Mouse (Mus musculus) heart, embryonic 14.5 days (tissue): ENCODE results near the gene Abhd16a. TPM values are rescaled to one million over a fixed set of nuclear protein-coding genes. Genes with fewer than 3 reads are reported as not detected.

ENCODE experiments used
- ATAC-seq: fragments of 200-750 bp; cut with Nextera tagmentation; 2 replicates; pipeline ENCODE4 v1.8.0; 2017; ENCODE audit warnings: low read depth, moderate TSS enrichment; ENCODE audit not compliant: insufficient number of reproducible peaks, insufficient read depth, low FRiP score
- H3K27ac ChIP-seq, 2 experiments: fragments of 200-500 bp in 1 of 2; fragments of 300-500 bp in 1 of 2; sonication (generic) in 1 of 2; replicated peaks in 1 of 2; 2 replicates each; pipeline ENCODE4 v1.5.1; 2012 to 2014; ENCODE audit warnings: low read depth in 2 of 2, low read length in 2 of 2, control low read depth in 1 of 2, mild to moderate bottlenecking in 1 of 2, mixed read lengths in 1 of 2; ENCODE audit not compliant: control insufficient read depth in 1 of 2, insufficient read depth in 1 of 2
- H3K27me3 ChIP-seq: fragments of 300-500 bp; sonication (generic); 2 replicates; pipeline ENCODE4 v1.6.1; 2014; ENCODE audit warnings: mild to moderate bottlenecking, low read length, control low read depth; ENCODE audit not compliant: control insufficient read depth, insufficient read depth
- H3K36me3 ChIP-seq: fragments of 300-500 bp; sonication (generic); 2 replicates; pipeline ENCODE4 v1.6.1; 2014; ENCODE audit warnings: mild to moderate bottlenecking, control low read depth, low read length, mixed read lengths; ENCODE audit not compliant: control insufficient read depth, insufficient read depth
- H3K4me1 ChIP-seq, 2 experiments: fragments of 200-500 bp in 1 of 2; fragments of 300-500 bp in 1 of 2; sonication (generic) in 1 of 2; 2 replicates each; pipeline ENCODE4 v1.6.1; 2012 to 2014; ENCODE audit warnings: low read length in 2 of 2, control low read depth in 1 of 2, mixed read lengths in 1 of 2; ENCODE audit not compliant: control insufficient read depth in 2 of 2, insufficient read depth in 2 of 2
- H3K4me2 ChIP-seq: fragments of 300-500 bp; sonication (generic); 2 replicates; pipeline ENCODE4 v1.6.1; 2014; ENCODE audit warnings: mild to moderate bottlenecking, low read length
- H3K4me3 ChIP-seq, 2 experiments: fragments of 200-500 bp in 1 of 2; fragments of 300-500 bp in 1 of 2; sonication (generic) in 1 of 2; 2 replicates each; pipeline ENCODE4 v1.5.1; 2012 to 2014; ENCODE audit warnings: low read length in 2 of 2, mild to moderate bottlenecking in 2 of 2, control low read depth in 1 of 2, low read depth in 1 of 2, moderate library complexity in 1 of 2; ENCODE audit not compliant: control insufficient read depth in 1 of 2, insufficient read depth in 1 of 2
- H3K9ac ChIP-seq: fragments of 300-500 bp; sonication (generic); 2 replicates; pipeline ENCODE4 v1.6.1; 2014; ENCODE audit warnings: mild to moderate bottlenecking, low read length
- H3K9me3 ChIP-seq: fragments of 300-500 bp; sonication (generic); 2 replicates; pipeline ENCODE4 v1.6.1; 2016; ENCODE audit warnings: low read length, control low read depth; ENCODE audit not compliant: control insufficient read depth
- whole genome bisulfite sequencing: fragments of 180-500 bp; shearing (Covaris S2); extraction: QIAGEN DNeasy Blood & Tissue Kit; methylation state at CpG from one replicate; pipeline ENCODE4 v1.1.7; 2014; 5-methylcytosine and 5-hydroxymethylcytosine counted together
- polyA plus RNA-seq: library from polyadenylated mRNA; unstranded; fragments of >200 nt; fragmentation: Nextera tagmentation; extraction: Ambion mirVana; gene quantifications from 2 replicates; pipeline ENCODE4 v1.2.1, GENCODE M21; 2014

Gene Abhd16a
- polyA plus RNA-seq, 1 experiment from 2014 or later, result 64.5 TPM

- Histone ChIP-seq H3K27ac (no peak overlapping the region), H3K9me3 (0 out of 2 replicates have a peak, but pooled peaks cover 2% of the 10 kb centered on the region)
- 74% methylated on average over 5 of the region's 5 CpGs for WGBS
Observed at GRCm38 (mm10) chr17:35147922-35148639, 59.0 kb downstream of the Abhd16a start.

GRCm38 (mm10) chr17:35152121-35152520 is 63.1 kb downstream of the Abhd16a start:
- WGBS, result 98% methylated on average over 4 of the region's 4 CpGs
- no peak overlapping the region for H3K27ac ChIP-seq
- H3K9me3 ChIP-seq, result no peaks in the 10 kb centered on the region
- no peak for ATAC-seq
- peaks cover 99% of the 10 kb centered on the region for H3K36me3 ChIP-seq
- H3K27me3 ChIP-seq, result no peaks in the 10 kb centered on the region
- no peaks in the 10 kb centered on the region for H3K4me1 ChIP-seq
- H3K9ac ChIP-seq, result no peak overlapping the region
- no peak overlapping the region for H3K4me3 ChIP-seq
- no peak overlapping the region for H3K4me2 ChIP-seq

More at GRCm38 (mm10) chr17:35147922-35148639, 59.0 kb downstream of the Abhd16a start:
- peaks cover 99% of the 10 kb centered on the region for H3K36me3 ChIP-seq
- H3K4me2 ChIP-seq, result no peak overlapping the region
- no peak overlapping the region for H3K9ac ChIP-seq
- H3K4me1 ChIP-seq, result no peaks in the 10 kb centered on the region
- no peaks in the 10 kb centered on the region for H3K27me3 ChIP-seq
- no peak overlapping the region for H3K4me3 ChIP-seq
- no peak for ATAC-seq

Other genes starting within 250 kb of the Abhd16a start
- gene Skiv2l, start 239.1 kb upstream of the Abhd16a start, polyA plus RNA-seq, result 22.4 and 23.0 TPM in 2 replicates
- 65.7 and 65.8 TPM in 2 replicates for gene Nelfe, start 238.9 kb upstream of the Abhd16a start, polyA plus RNA-seq
- 1.2 and 2.7 TPM in 2 replicates for gene Cfb, start 226.7 kb upstream of the Abhd16a start, polyA plus RNA-seq
- gene Zbtb12, start 209.8 kb upstream of the Abhd16a start, polyA plus RNA-seq, result 0.38 and 0.53 TPM in 2 replicates
- not detected in 2 replicates for gene Gm20547, start 207.2 kb upstream of the Abhd16a start, polyA plus RNA-seq
- 1.0 and 1.2 TPM in 2 replicates for gene C2, start 191.0 kb upstream of the Abhd16a start, polyA plus RNA-seq
- 31.4 and 35.2 TPM in 2 replicates for gene Ehmt2, start 190.8 kb upstream of the Abhd16a start, polyA plus RNA-seq
- gene Slc44a4, start 174.8 kb upstream of the Abhd16a start, polyA plus RNA-seq, result not detected in 2 replicates
- gene Neu1, start 158.0 kb upstream of the Abhd16a start, polyA plus RNA-seq, result 13.7 and 14.6 TPM in 2 replicates
- gene Hspa1b, start 130.0 kb upstream of the Abhd16a start, polyA plus RNA-seq, result 0.09 and 0.19 TPM in 2 replicates
- gene Gm20481, start 119.4 kb upstream of the Abhd16a start, polyA plus RNA-seq, result 0.55 TPM in 1 of 2 replicates, not detected in the other
- gene Hspa1a, start 117.1 kb upstream of the Abhd16a start, polyA plus RNA-seq, result 2.3 and 2.9 TPM in 2 replicates
- 2.2 and 2.7 TPM in 2 replicates for gene Hspa1l, start 116.6 kb upstream of the Abhd16a start, polyA plus RNA-seq
- 132 and 136 TPM in 2 replicates for gene Lsm2, start 107.4 kb upstream of the Abhd16a start, polyA plus RNA-seq
- 41.7 and 42.9 TPM in 2 replicates for gene Vars, start 88.3 kb upstream of the Abhd16a start, polyA plus RNA-seq
- 0.28 and 0.42 TPM in 2 replicates for gene Vwa7, start 72.7 kb upstream of the Abhd16a start, polyA plus RNA-seq
- 1.5 and 2.2 TPM in 2 replicates for gene Sapcd1, start 61.2 kb upstream of the Abhd16a start, polyA plus RNA-seq
- 2.6 and 3.5 TPM in 2 replicates for gene Msh5, start 42.5 kb upstream of the Abhd16a start, polyA plus RNA-seq
- gene Clic1, start 39.3 kb upstream of the Abhd16a start, polyA plus RNA-seq, result 108 TPM in 2 replicates
- gene Ddah2, start 30.2 kb upstream of the Abhd16a start, polyA plus RNA-seq, result 186 and 222 TPM in 2 replicates
- not detected in 2 replicates for gene Ly6g6c, start 23.9 kb upstream of the Abhd16a start, polyA plus RNA-seq
- gene Mpig6b, start 23.1 kb upstream of the Abhd16a start, polyA plus RNA-seq, result 0.54 and 0.73 TPM in 2 replicates
- gene Ly6g6e, start 12.4 kb upstream of the Abhd16a start, polyA plus RNA-seq, result 0.32 TPM in 1 of 2 replicates, not detected in the other
- gene Ly6g6d, start 11.2 kb upstream of the Abhd16a start, polyA plus RNA-seq, result 1.9 and 2.6 TPM in 2 replicates
- not detected in 2 replicates for gene Ly6g6f, start 3.7 kb upstream of the Abhd16a start, polyA plus RNA-seq
- 0.59 TPM in 1 of 2 replicates, not detected in the other for gene Ly6g5c, start 19.0 kb downstream of the Abhd16a start, polyA plus RNA-seq
- 0.28 TPM in 1 of 2 replicates, not detected in the other for gene Ly6g5b, start 26.2 kb downstream of the Abhd16a start, polyA plus RNA-seq
- 10.0 and 11.4 TPM in 2 replicates for gene Gpank1, start 32.2 kb downstream of the Abhd16a start, polyA plus RNA-seq
- 219 and 234 TPM in 2 replicates for gene Csnk2b, start 32.8 kb downstream of the Abhd16a start, polyA plus RNA-seq
- gene D17H6S53E, start 37.1 kb downstream of the Abhd16a start, polyA plus RNA-seq, result 8.7 and 10.1 TPM in 2 replicates
- 0.34 TPM in 1 of 2 replicates, not detected in the other for gene Apom, start 42.8 kb downstream of the Abhd16a start, polyA plus RNA-seq
- 63.3 and 68.6 TPM in 2 replicates for gene Bag6, start 45.9 kb downstream of the Abhd16a start, polyA plus RNA-seq
- 81.9 and 138 TPM in 2 replicates for gene Prrc2a, start 75.6 kb downstream of the Abhd16a start, polyA plus RNA-seq
- 7.4 and 9.4 TPM in 2 replicates for gene Aif1, start 86.8 kb downstream of the Abhd16a start, polyA plus RNA-seq
- gene Lst1, start 99.2 kb downstream of the Abhd16a start, polyA plus RNA-seq, result 9.5 and 11.2 TPM in 2 replicates
- 0.40 and 0.61 TPM in 2 replicates for gene Ltb, start 105.2 kb downstream of the Abhd16a start, polyA plus RNA-seq
- gene Tnf, start 112.7 kb downstream of the Abhd16a start, polyA plus RNA-seq, result not detected in 2 replicates
- not detected in 2 replicates for gene Lta, start 116.1 kb downstream of the Abhd16a start, polyA plus RNA-seq
- 0.69 TPM in 1 of 2 replicates, not detected in the other for gene Gm16181, start 131.6 kb downstream of the Abhd16a start, polyA plus RNA-seq
- 10.7 and 14.3 TPM in 2 replicates for gene Atp6v1g2, start 144.4 kb downstream of the Abhd16a start, polyA plus RNA-seq
- gene Nfkbil1, start 146.5 kb downstream of the Abhd16a start, polyA plus RNA-seq, result 3.1 and 4.2 TPM in 2 replicates
- gene Ddx39b, start 152.5 kb downstream of the Abhd16a start, polyA plus RNA-seq, result 237 and 246 TPM in 2 replicates
- gene H2-D1, start 173.5 kb downstream of the Abhd16a start, polyA plus RNA-seq, result 52.4 and 59.8 TPM in 2 replicates
- gene H2-Q1, start 231.1 kb downstream of the Abhd16a start, polyA plus RNA-seq, result 0.08 TPM in 1 of 2 replicates, not detected in the other